Mouse (Mus musculus) adrenal gland, adult (tissue): Measurements from ENCODE around the gene Fry.

ENCODE experiments used
- DNase-seq, 2 experiments: peaks; one replicate each; pipeline ENCODE4 v3.0.0; 2022 to 2023; ENCODE audit warnings: low spot score in 1 of 2; ENCODE audit not compliant: inconsistent age in 2 of 2

The Fry gene

GRCm38 (mm10) chr5:150325411-150325810, 207.0 kb downstream of the Fry start:
- peak in 1 of 2 experiments; percentile 14 for DNase-seq

- peak in 1 of 2 experiments; percentile 13 for DNase-seq
Measured at GRCm38 (mm10) chr5:150328686-150329085, 210.2 kb downstream of the Fry start.

GRCm38 (mm10) chr5:150331821-150332220, 213.4 kb downstream of the Fry start:
- DNase-seq = peak; percentile 52 to 81

GRCm38 (mm10) chr5:150332810-150333209, 214.4 kb downstream of the Fry start:
- peak; percentile 16 to 69 for DNase-seq

GRCm38 (mm10) chr5:150333328-150333731, 214.9 kb downstream of the Fry start:
- DNase-seq = peak in 1 of 2 experiments; percentile 50

- DNase-seq = peak; percentile 26 to 85
Measured at GRCm38 (mm10) chr5:150336451-150336850, 218.0 kb downstream of the Fry start.

- DNase-seq = no peak
Measured at GRCm38 (mm10) chr5:150337696-150338095, 219.3 kb downstream of the Fry start.

- DNase-seq = no peak
Measured at GRCm38 (mm10) chr5:150340944-150341343, 222.5 kb downstream of the Fry start.

GRCm38 (mm10) chr5:150342139-150342538, 223.7 kb downstream of the Fry start:
- DNase-seq = no peak

GRCm38 (mm10) chr5:150345946-150346345, 227.5 kb downstream of the Fry start:
- peak in 1 of 2 experiments; percentile 70 for DNase-seq

GRCm38 (mm10) chr5:150346378-150346777, 227.9 kb downstream of the Fry start:
- peak in 1 of 2 experiments; percentile 73 for DNase-seq

- DNase-seq = no peak
Measured at GRCm38 (mm10) chr5:150347845-150348244, 229.4 kb downstream of the Fry start.

- no peak for DNase-seq
Measured at GRCm38 (mm10) chr5:150348302-150348701, 229.9 kb downstream of the Fry start.

- DNase-seq = peak in 1 of 2 experiments; percentile 63
Measured at GRCm38 (mm10) chr5:150351191-150351590, 232.7 kb downstream of the Fry start.

GRCm38 (mm10) chr5:150358671-150359070, 240.2 kb downstream of the Fry start:
- DNase-seq = no peak

- peak; percentile 82 to 88 for DNase-seq
Measured at GRCm38 (mm10) chr5:150362241-150362640, 243.8 kb downstream of the Fry start.

- DNase-seq = no peak
Measured at GRCm38 (mm10) chr5:150364621-150365020, 246.2 kb downstream of the Fry start.

- no peak for DNase-seq
Measured at GRCm38 (mm10) chr5:150367027-150367426, 248.6 kb downstream of the Fry start.

GRCm38 (mm10) chr5:150370291-150370690, 251.8 kb downstream of the Fry start:
- DNase-seq = no peak

GRCm38 (mm10) chr5:150370895-150371294, 252.4 kb downstream of the Fry start:
- no peak for DNase-seq

GRCm38 (mm10) chr5:150372956-150373355, 254.5 kb downstream of the Fry start:
- DNase-seq = no peak

- DNase-seq = no peak
Measured at GRCm38 (mm10) chr5:150374778-150375559, 256.5 kb downstream of the Fry start.

GRCm38 (mm10) chr5:150378586-150378985, 260.1 kb downstream of the Fry start:
- no peak for DNase-seq
